Mouse (Mus musculus): ENCODE measurements around the gene Agap1.

Agap1 gene

GRCm38 (mm10) chr1:89756387-89756786 lies 301.8 kb downstream of the Agap1 start:
- WGBS: 73% methylated on average over 8 of the region's 8 CpGs

- 73% methylated on average over 3 of the region's 3 CpGs for WGBS
Measured at GRCm38 (mm10) chr1:89757545-89757944, 302.9 kb downstream of the Agap1 start.

DNA sequence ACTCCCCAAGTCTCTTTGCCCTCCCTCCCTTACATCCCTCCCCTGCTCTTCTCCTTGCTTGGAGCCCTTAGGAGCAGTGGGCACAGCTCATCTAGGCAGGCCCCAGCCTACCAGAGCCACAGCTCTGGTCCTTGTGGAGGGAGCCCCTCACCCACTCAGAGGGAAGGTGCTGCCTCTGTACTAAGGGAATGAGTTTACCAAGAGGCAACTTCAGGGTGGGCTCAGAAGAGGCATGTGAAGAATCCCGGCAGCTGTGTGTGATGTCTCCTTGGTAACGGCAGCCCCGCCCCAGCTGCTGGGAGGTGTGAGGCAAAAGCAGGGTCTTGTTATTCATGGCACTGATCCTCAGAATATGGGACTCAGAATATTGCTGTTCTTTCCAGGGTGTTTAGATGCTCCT lies 309.3 kb downstream of the Agap1 start:
- WGBS: 66% methylated on average over 3 of the region's 3 CpGs

DNA sequence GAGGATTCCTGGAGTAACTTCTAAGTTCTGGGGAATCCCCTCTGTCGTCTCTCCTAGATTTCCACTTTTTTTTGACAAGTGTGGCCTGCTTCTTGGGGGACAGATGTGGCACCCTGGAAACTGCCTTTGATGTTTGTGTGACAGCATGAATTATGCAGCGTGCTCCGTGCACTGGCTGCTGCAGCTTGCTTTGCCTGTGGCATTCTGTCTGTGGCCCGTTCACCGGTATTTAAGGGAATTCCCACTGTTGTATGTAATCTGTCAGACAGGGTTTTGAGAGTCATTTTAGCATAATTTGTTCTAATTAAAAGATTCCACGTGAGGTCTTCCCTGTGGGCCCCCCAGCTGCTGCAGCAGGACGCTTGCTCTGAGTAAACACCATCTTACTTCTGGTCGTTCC lies 312.3 kb downstream of the Agap1 start:
- 85% methylated on average over 8 of the region's 8 CpGs for WGBS

- 68% methylated on average over 4 of the region's 4 CpGs for WGBS
Measured at GRCm38 (mm10) chr1:89769641-89770040, 315.0 kb downstream of the Agap1 start.

DNA sequence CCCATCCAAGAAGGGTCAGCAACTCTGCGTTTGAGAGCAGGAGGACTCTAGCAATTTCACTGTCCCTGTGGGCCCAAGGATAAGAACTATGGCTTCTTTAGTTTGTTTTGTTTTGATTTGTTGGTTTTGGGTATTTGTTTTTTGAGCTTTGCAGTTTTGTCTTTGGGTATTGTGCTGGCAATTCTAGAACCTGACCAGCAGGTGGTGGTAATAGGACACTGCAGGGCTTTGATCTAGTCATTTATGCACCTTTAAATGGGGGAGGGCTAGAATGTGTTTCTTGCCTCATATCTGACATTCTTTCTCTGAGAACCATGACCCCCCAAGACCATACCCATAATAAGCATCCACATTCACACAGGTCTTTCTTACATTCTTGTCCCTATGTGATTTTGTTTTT lies 315.7 kb downstream of the Agap1 start:
- WGBS: 76% methylated on average over 1 of the region's 1 CpGs

DNA sequence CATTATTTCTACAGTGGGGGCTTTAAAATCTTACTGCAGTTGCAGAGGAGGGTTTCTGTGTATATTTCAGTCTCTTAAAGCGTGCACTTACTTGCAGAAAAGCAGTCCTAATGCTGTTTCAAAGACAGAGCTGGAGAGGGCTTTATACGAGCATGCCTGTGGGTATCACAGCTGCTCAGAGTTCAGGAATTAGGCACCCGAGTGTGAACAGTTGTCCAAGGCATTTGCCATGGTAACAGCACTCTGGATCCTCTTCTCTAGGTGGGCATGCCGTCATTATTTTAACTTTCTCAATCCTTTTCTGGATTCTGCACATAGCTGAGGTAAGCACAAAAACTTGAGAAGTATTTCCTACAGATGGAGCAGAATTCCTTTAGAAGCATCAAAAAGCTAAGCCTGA lies 321.1 kb downstream of the Agap1 start:
- WGBS: 61% methylated on average over 4 of the region's 4 CpGs

DNA sequence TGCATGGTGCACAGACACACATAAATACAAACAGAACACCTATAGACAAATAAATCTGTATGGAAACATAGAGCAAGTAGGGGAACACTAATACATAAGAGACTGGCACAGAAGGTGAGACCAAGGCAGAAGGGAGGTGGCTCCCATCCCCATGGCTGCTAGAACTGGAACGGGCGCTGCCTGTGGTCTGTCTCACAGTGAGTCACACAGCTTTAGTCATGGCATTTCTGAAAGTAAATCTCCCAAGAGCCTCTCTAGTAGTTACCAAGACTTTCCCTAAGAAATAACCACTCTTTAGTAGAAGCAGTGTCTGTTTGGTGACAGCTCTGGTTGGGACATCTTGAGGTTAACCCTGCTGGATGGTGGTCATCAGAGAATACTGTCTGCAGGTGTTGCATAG lies 326.1 kb downstream of the Agap1 start:
- WGBS: 34% methylated on average over 2 of the region's 2 CpGs

DNA sequence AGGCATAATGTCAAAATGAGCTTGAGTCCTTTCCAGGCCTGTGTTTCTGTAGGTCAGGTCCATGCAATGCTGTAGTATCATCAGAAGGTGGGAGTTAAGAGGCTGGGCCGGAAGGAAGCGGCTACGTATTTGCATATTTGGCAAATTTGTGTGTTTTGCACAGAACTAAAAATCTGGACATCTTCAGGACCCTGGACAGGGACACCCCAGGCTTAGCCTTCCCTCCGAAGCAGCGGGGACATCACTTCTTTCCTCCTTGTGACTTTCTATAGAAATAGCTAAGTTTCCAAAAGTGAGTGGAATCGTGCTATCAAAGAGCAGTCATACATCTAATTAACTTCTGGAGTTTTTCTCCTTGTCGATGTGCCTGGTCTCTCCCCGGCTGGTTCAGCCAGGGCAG lies 327.3 kb downstream of the Agap1 start:
- WGBS: 40% methylated on average over 8 of the region's 8 CpGs

- 87% methylated on average over 6 of the region's 6 CpGs for WGBS
Measured at GRCm38 (mm10) chr1:89786793-89787192, 332.2 kb downstream of the Agap1 start.

DNA sequence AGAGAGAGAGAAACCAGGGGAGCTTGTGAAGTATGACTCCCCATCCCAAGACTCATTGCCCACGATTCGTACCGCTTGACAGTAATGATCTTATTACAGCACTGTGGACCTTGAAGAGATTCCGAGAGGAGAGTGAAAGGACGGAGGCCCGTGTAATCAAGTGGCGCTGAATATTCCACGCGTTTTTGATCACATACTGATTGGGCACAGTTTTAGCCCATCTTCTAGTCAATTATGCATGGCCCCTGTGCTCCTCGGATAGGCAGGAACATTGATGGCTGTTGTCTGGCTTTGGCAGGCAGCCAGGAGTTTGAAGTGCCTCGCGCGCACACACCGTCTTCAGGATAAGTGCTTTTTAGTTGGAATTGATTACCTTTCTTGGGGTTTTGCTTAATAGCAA lies 344.1 kb downstream of the Agap1 start:
- WGBS: 63% methylated on average over 14 of the region's 14 CpGs

- WGBS: 46% methylated on average over 5 of the region's 5 CpGs
Measured at GRCm38 (mm10) chr1:89801506-89801905, 346.9 kb downstream of the Agap1 start.

- 58% methylated on average over 7 of the region's 7 CpGs for WGBS
Measured at GRCm38 (mm10) chr1:89804981-89805380, 350.4 kb downstream of the Agap1 start.

- 94% methylated on average over 8 of the region's 8 CpGs for WGBS
Measured at GRCm38 (mm10) chr1:89812816-89813215, 358.2 kb downstream of the Agap1 start.

GRCm38 (mm10) chr1:89816487-89817206 lies 362.0 kb downstream of the Agap1 start:
- 74% methylated on average over 14 of the region's 14 CpGs for whole genome bisulfite sequencing

- WGBS: 90% methylated on average over 4 of the region's 4 CpGs
Measured at GRCm38 (mm10) chr1:89821822-89822221, 367.2 kb downstream of the Agap1 start.

DNA sequence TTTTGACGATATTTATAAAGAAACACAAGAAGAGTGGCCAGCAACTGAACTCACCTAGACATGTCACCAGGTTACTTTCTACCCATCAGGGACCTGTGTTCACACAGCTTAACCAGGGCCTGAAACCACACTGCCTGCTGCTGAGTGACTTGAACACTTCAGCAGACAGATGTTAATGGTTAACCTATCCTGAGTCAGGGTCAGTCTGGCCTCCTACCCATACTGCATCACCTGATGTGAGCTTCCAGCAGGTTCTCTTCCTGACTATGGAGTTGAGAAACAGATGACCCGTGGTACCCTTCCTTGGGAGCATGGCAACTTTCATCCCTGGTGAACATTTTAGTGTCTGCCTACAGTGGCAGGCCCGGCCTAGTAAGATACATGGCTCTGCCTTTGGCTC lies 367.8 kb downstream of the Agap1 start:
- 93% methylated on average over 3 of the region's 3 CpGs for WGBS

DNA sequence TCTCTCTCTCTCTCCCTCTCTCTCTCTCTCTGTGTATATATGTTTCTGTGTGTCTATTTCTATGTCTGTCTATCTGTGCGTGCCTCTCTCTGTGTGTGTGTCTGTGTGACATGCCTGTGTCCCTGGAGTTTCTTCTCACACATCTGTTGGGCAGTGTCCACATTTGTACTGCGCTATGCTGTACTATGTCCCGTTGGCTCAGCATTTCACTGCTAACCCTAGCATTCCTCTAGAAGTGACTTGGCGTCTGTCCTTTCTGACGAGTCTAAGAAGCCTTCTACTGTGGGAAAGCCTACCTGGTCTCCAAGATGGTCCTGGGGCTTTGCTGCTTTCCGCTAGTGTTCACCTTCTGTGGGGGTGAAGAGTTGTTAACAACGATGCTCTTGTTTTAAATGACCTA lies 368.4 kb downstream of the Agap1 start:
- 92% methylated on average over 7 of the region's 7 CpGs for WGBS

GRCm38 (mm10) chr1:89827051-89827450 lies 372.4 kb downstream of the Agap1 start:
- WGBS: 93% methylated on average over 3 of the region's 3 CpGs

DNA sequence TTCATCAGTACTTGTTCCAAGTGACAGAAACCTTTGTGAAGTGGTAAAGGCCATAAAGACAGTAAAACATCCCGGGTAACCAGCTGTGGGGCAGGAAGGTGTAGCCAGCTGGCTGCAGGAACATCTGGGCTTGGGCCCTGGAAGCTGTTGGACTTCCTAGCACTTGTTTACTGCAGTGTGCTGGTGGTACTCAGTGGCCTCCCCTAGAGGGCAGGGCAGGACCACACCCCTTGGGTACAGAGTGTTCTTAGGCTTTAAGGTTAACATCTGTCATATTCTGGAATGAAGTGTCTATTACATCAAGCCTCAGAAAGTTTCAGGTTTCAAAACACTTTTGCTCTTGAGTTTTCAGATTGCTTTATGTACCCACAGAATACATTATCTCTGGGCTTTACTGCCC lies 376.5 kb downstream of the Agap1 start:
- WGBS: 89% methylated on average over 1 of the region's 1 CpGs

- WGBS: 78% methylated on average over 9 of the region's 9 CpGs
Measured at GRCm38 (mm10) chr1:89844064-89844463, 389.5 kb downstream of the Agap1 start.

GRCm38 (mm10) chr1:89845487-89845886 lies 390.9 kb downstream of the Agap1 start:
- 44% methylated on average over 4 of the region's 4 CpGs for WGBS

DNA sequence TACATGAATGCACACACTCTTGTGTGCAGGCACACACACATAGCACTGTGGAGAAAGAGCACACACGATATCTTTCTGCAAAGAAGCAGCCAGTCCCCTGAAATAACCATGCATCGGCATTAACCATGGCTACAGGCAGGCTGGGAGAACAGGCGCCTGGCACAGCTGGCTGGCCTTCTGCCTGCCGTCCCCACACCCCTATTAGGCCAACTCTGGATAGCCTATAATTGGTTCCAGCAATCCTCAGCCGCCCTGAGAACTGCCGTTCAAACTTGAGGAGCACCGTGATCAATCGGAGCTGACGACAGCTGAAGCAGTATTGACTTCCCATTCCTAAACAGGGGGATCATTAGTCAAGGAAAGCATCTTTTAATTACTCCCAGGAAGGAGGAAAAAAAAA lies 391.5 kb downstream of the Agap1 start:
- WGBS: 59% methylated on average over 9 of the region's 9 CpGs

All from cerebral cortex, adult 2 months (tissue).